ENCODE assay signal across 8 mouse cellular contexts in genomic region chr16:35817255-35818089, GRCm38 (mm10). TPM values are rescaled to one million over a fixed set of nuclear protein-coding genes. Genes with fewer than 3 reads are reported as not detected.
A peak's percentile ranks its signal among the peaks of the same experiment; 100 is the strongest.
DNase-seq lines count a peak whose midpoint lies in the region; ATAC-seq and TF ChIP-seq lines count a peak whose summit lies in the region.

No protein-coding gene starts in this region.

- H3K9me3 ChIP-seq in ES-Bruce4 (replicated peaks; ENCODE audit: control insufficient read depth, insufficient read depth, low read length, poor library complexity, severe bottlenecking) = no peaks in the 10 kb centered on the region
- H3K9me3 ChIP-seq in forebrain, embryonic 14.5 days (replicated peaks; ENCODE audit: control insufficient read depth, low read length) = no peaks in the 10 kb centered on the region

- H3K36me3 ChIP-seq in ES-Bruce4 (ENCODE audit: control insufficient read depth, insufficient read depth, low read length, poor library complexity, severe bottlenecking) = peaks cover 55% of the 10 kb centered on the region
- H3K36me3 ChIP-seq in forebrain, embryonic 14.5 days (ENCODE audit: control insufficient read depth, insufficient read depth, low read length) = 0 out of 2 replicates have a peak, but pooled peaks cover 11% of the 10 kb centered on the region
- no peaks in the 10 kb centered on the region for H3K36me3 ChIP-seq in thymus, adult 2 months (ENCODE audit: control insufficient read depth, insufficient read depth, low read length)

- WGBS in forebrain, embryonic 14.5 days = 38% methylated on average over 13 of the region's 13 CpGs
- WGBS in lung, adult 2 months = 33% methylated on average over 13 of the region's 13 CpGs
- WGBS in thymus, adult 2 months = 27% methylated on average over 13 of the region's 13 CpGs

- TF ChIP-seq EP300 in ES-Bruce4 (IDR thresholded peaks at IDR 0.05; ENCODE audit: insufficient read depth, low read depth, low read length) = no peak

- H3K4me1 ChIP-seq in ES-Bruce4 (ENCODE audit: control insufficient read depth, insufficient read depth, low read length) = no peaks in the 10 kb centered on the region
- no peaks in the 10 kb centered on the region for H3K4me1 ChIP-seq in forebrain, embryonic 14.5 days (ENCODE audit: control insufficient read depth, insufficient read depth, low read length)
- no peaks in the 10 kb centered on the region for H3K4me1 ChIP-seq in lung, adult 2 months (ENCODE audit: control insufficient read depth, insufficient read depth, low read length)
- H3K4me1 ChIP-seq in thymus, adult 2 months (replicated peaks; ENCODE audit: control insufficient read depth, insufficient read depth, low read length) = peaks cover 4% of the 10 kb centered on the region

- H3K4me2 ChIP-seq in forebrain, embryonic 14.5 days (ENCODE audit: low read length) = no peak overlapping the region

- ATAC-seq in forebrain, embryonic 14.5 days = peak; percentile 95

- no peak overlapping the region; the same call in 1 of the 2 replicates for H3K27ac ChIP-seq in ES-Bruce4 (ENCODE audit: insufficient read depth, low read length)
- H3K27ac ChIP-seq in forebrain, embryonic 14.5 days (ENCODE audit: low read depth, low read length) = no peak overlapping the region
- H3K27ac ChIP-seq in layer of hippocampus, adult 2 months = no peak overlapping the region
- H3K27ac ChIP-seq in thymus, adult 2 months (ENCODE audit: control insufficient read depth, insufficient read depth, low read length) = no peak overlapping the region

- peak; percentile 97 for TF ChIP-seq CTCF in ES-Bruce4 (IDR thresholded peaks at IDR 0.05; ENCODE audit: low read depth, low read length)
- TF ChIP-seq CTCF in layer of hippocampus, adult 2 months (conservative IDR thresholded peaks at IDR 0.05) = peak; percentile 97
- TF ChIP-seq CTCF in lung, adult 2 months (IDR thresholded peaks at IDR 0.05; ENCODE audit: insufficient read depth, low read length) = peak; percentile 99
- TF ChIP-seq CTCF in thymus, adult 2 months (IDR thresholded peaks at IDR 0.05; ENCODE audit: borderline replicate concordance, control insufficient read depth, extremely low read depth, insufficient read depth, low read length, poor library complexity) = peak; percentile 98

- peak; percentile 70 for DNase-seq in c-Kit-positive CD71-positive TER-119-positive erythroid progenitor cells, embryonic 14.5 days (ENCODE audit: low spot score)
- peak; percentile 85 for DNase-seq in forebrain, embryonic 14.5 days (ENCODE audit: low spot score)
- DNase-seq in heart, postnatal 4 days = peak; percentile 88
- DNase-seq in layer of hippocampus, adult 2 months (ENCODE audit: low spot score in 2 of 2) = peak; percentile 81 to 87
- DNase-seq in lung, adult 2 months = peak; percentile 82
- DNase-seq in ovary, adult 18-20 months (ENCODE audit: low spot score) = peak; percentile 54
- peak; percentile 87 for DNase-seq in thymus, adult 2 months

- no peaks in the 10 kb centered on the region for H3K27me3 ChIP-seq in ES-Bruce4 (ENCODE audit: control insufficient read depth, insufficient read depth, low read length, poor library complexity, severe bottlenecking)
- no peaks in the 10 kb centered on the region for H3K27me3 ChIP-seq in forebrain, embryonic 14.5 days (replicated peaks; ENCODE audit: control insufficient read depth, insufficient read depth, low read length)
- H3K27me3 ChIP-seq in thymus, adult 2 months (ENCODE audit: control insufficient read depth, insufficient read depth, low read length) = no peaks in the 10 kb centered on the region

- no peak overlapping the region for H3K4me3 ChIP-seq in ES-Bruce4 (ENCODE audit: low read depth, low read length)
- H3K4me3 ChIP-seq in forebrain, embryonic 14.5 days (ENCODE audit: low read depth, low read length) = no peak overlapping the region
- H3K4me3 ChIP-seq in layer of hippocampus, adult 2 months = no peak overlapping the region
- no peak overlapping the region for H3K4me3 ChIP-seq in lung, adult 2 months (replicated peaks; ENCODE audit: extremely low read depth, low read depth, low read length)
- H3K4me3 ChIP-seq in thymus, adult 2 months (ENCODE audit: control insufficient read depth, insufficient read depth, low read length) = no peak overlapping the region

- TF ChIP-seq POLR2A in ES-Bruce4 (IDR thresholded peaks at IDR 0.05; ENCODE audit: insufficient read depth, low read length) = no peak
- no peak for TF ChIP-seq POLR2A in lung, adult 2 months (IDR thresholded peaks at IDR 0.05; ENCODE audit: borderline replicate concordance, extremely low read depth, low read depth, low read length)
- no peak for TF ChIP-seq POLR2A in thymus, adult 2 months (IDR thresholded peaks at IDR 0.05; ENCODE audit: control insufficient read depth, extremely low read depth, insufficient read depth, low read length, poor library complexity)

- no peak overlapping the region for H3K9ac ChIP-seq in ES-Bruce4 (ENCODE audit: low read depth, poor library complexity, severe bottlenecking)
- no peak overlapping the region for H3K9ac ChIP-seq in forebrain, embryonic 14.5 days (ENCODE audit: low read length)

RNA-seq across cellular contexts. Expression of gene Hspbap1, which starts 47.3 kb away (rescaled TPM):
- polyA plus RNA-seq in ES-Bruce4 (2011; ENCODE audit: insufficient read depth, insufficient read length, low read depth, missing spikeins) = 71.3 and 72.5 TPM in 2 replicates
- polyA plus RNA-seq in forebrain, embryonic 14.5 days (2014; fragmentation: Nextera tagmentation; extraction: Ambion mirVana) = 24.7 and 24.9 TPM in 2 replicates
- 1 to 10 TPM; 2.4 to 3.3 TPM for total RNA-seq in heart, postnatal 4 days (2021)
- total RNA-seq in layer of hippocampus, adult 2 months (2021) = 1 to 10 TPM; 5.9 to 6.0 TPM
- polyA plus RNA-seq in lung, adult 2 months (2012; rRNA removed) = 4.2 and 5.8 TPM in 2 replicates
- 12.9 and 16.0 TPM in 2 replicates for polyA plus RNA-seq in thymus, adult 2 months (2012; rRNA removed)

RNA-seq across cellular contexts. Expression of gene Dirc2, which starts 48.3 kb away (rescaled TPM):
- polyA plus RNA-seq in ES-Bruce4 (2011; ENCODE audit: insufficient read depth, insufficient read length, low read depth, missing spikeins) = 18.3 and 18.5 TPM in 2 replicates
- polyA plus RNA-seq in forebrain, embryonic 14.5 days (2014; fragmentation: Nextera tagmentation; extraction: Ambion mirVana) = 40.7 and 46.1 TPM in 2 replicates
- 10 to 100 TPM; 33.2 to 34.8 TPM for total RNA-seq in heart, postnatal 4 days (2021)
- total RNA-seq in layer of hippocampus, adult 2 months (2021) = 10 to 100 TPM; 66.3 to 69.1 TPM
- 31.8 and 41.7 TPM in 2 replicates for polyA plus RNA-seq in lung, adult 2 months (2012; rRNA removed)
- 39.6 and 43.2 TPM in 2 replicates for polyA plus RNA-seq in thymus, adult 2 months (2012; rRNA removed)

RNA-seq across cellular contexts. Expression of gene Parp14, which starts 53.9 kb away (rescaled TPM):
- polyA plus RNA-seq in ES-Bruce4 (2011; ENCODE audit: insufficient read depth, insufficient read length, low read depth, missing spikeins) = 5.4 and 5.7 TPM in 2 replicates
- polyA plus RNA-seq in forebrain, embryonic 14.5 days (2014; fragmentation: Nextera tagmentation; extraction: Ambion mirVana) = 0.16 and 0.25 TPM in 2 replicates
- total RNA-seq in heart, postnatal 4 days (2021) = 1 to 10 TPM; 5.2 to 5.4 TPM
- total RNA-seq in layer of hippocampus, adult 2 months (2021) = 1 to 10 TPM; 1.2 to 1.4 TPM
- polyA plus RNA-seq in lung, adult 2 months (2012; rRNA removed) = 7.5 and 10.0 TPM in 2 replicates
- 9.3 and 10.5 TPM in 2 replicates for polyA plus RNA-seq in thymus, adult 2 months (2012; rRNA removed)
